Mouse (Mus musculus) small intestine, adult 2 months (tissue): ENCODE measurements around the gene Olfr2.

Experiments
- CTCF ChIP-seq: fragments of 200-500 bp; IDR thresholded peaks from 2 replicates; pipeline ENCODE4 v1.5.1; 2012; ENCODE audit warnings: low read depth, mild to moderate bottlenecking, control low read depth, inconsistent platforms, low read length, moderate library complexity, mixed read lengths; ENCODE audit not compliant: insufficient replicate concordance, insufficient read length; ENCODE audit errors: extremely low read depth
- POLR2A ChIP-seq: fragments of 200-500 bp; IDR thresholded peaks from 2 replicates; pipeline ENCODE4 v1.6.1; 2012; ENCODE audit warnings: low read depth, mild to moderate bottlenecking, control low read depth, inconsistent platforms, low read length, moderate library complexity

DNA sequence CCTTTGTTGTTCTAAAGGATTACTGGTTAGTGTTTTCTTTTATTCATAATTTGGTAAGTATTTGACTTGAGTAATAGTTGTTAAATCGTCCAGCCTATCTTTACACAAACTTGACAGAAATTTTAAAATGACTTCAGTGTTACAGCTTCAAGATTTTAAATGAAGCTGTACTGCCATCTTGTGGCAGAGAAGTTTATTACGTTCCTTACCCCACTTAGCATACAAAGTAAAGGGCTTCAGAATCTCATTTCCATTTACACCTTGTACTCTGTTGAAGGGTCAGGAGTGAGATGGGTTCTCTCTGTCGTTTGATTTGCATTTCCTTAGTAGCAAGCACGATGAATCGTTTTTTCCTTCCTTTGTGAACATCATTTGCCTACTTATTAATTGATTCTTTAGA is 40.0 kb upstream of the Olfr2 start:
- TF ChIP-seq CTCF (no peak), POLR2A (no peak)
